Mouse (Mus musculus) MEL (cell line): ENCODE data around the gene Pimreg. TPM values are rescaled to one million over a fixed set of nuclear protein-coding genes. Genes with fewer than 3 reads are reported as not detected.

Source experiments
- DNase-seq: peaks from one replicate; pipeline ENCODE4 v3.0.0; 2011; ENCODE audit warnings: low read depth, low spot score
- H3K27ac ChIP-seq: 2 replicates; pipeline ENCODE4 v1.5.1; 2012; ENCODE audit warnings: low read depth, mild to moderate bottlenecking, control low read depth, low read length, moderate library complexity; ENCODE audit not compliant: control insufficient read depth
- H3K27me3 ChIP-seq, 2 experiments: fragments of 150-350 bp in 1 of 2; sonication (generic) in 1 of 2; 2 replicates each; pipeline ENCODE4 v1.6.1; 2012; ENCODE audit warnings: low read length in 2 of 2, mild to moderate bottlenecking in 2 of 2, improper control_type of control experiment in 1 of 2, moderate library complexity in 1 of 2; ENCODE audit not compliant: insufficient read depth in 2 of 2, control insufficient read depth in 1 of 2
- H3K36me3 ChIP-seq, 2 experiments: 2 replicates each; pipeline ENCODE4 v1.6.1; 2012 to 2014; ENCODE audit warnings: low read length in 2 of 2, improper control_type of control experiment in 1 of 2, inconsistent platforms in 1 of 2, mild to moderate bottlenecking in 1 of 2; ENCODE audit not compliant: insufficient read depth in 2 of 2, control insufficient read depth in 1 of 2
- H3K4me1 ChIP-seq, 2 experiments: fragments of 150-350 bp in 1 of 2; sonication (generic) in 1 of 2; 2 replicates each; pipeline ENCODE4 v1.6.1; 2012; ENCODE audit warnings: low read length in 2 of 2, improper control_type of control experiment in 1 of 2, mild to moderate bottlenecking in 1 of 2; ENCODE audit not compliant: insufficient read depth in 2 of 2, control insufficient read depth in 1 of 2
- H3K4me3 ChIP-seq, 2 experiments: fragments of 150-350 bp in 1 of 2; sonication (generic) in 1 of 2; 2 replicates each; pipeline ENCODE4 v1.5.1; 2012; ENCODE audit warnings: low read depth in 2 of 2, low read length in 2 of 2, mild to moderate bottlenecking in 2 of 2, moderate library complexity in 2 of 2, control low read depth in 1 of 2, improper control_type of control experiment in 1 of 2; ENCODE audit not compliant: control insufficient read depth in 1 of 2, insufficient read depth in 1 of 2
- H3K79me2 ChIP-seq: 2 replicates; pipeline ENCODE4 v1.6.1; 2012; ENCODE audit warnings: mild to moderate bottlenecking, low read length, moderate library complexity; ENCODE audit not compliant: control insufficient read depth, poor library complexity, insufficient read depth
- H3K9ac ChIP-seq: 2 replicates; pipeline ENCODE4 v1.6.1; 2012; ENCODE audit warnings: low read depth, mild to moderate bottlenecking, control low read depth, low read length, moderate library complexity; ENCODE audit not compliant: control insufficient read depth, poor library complexity, severe bottlenecking
- H3K9me3 ChIP-seq: fragments of 150-350 bp; sonication (generic); replicated peaks from 2 replicates; pipeline ENCODE4 v1.6.1; 2012; ENCODE audit warnings: mild to moderate bottlenecking, low read length, improper control_type of control experiment, moderate library complexity; ENCODE audit not compliant: insufficient read depth
- CHD1 ChIP-seq: IDR thresholded peaks from 2 replicates; pipeline ENCODE4 v1.6.1; 2012; ENCODE audit warnings: low read depth, mild to moderate bottlenecking, inconsistent platforms, low read length, improper control_type of control experiment
- ELF1 ChIP-seq: IDR thresholded peaks from 2 replicates; pipeline ENCODE4 v1.6.1; 2014; ENCODE audit warnings: low read depth, mild to moderate bottlenecking, inconsistent platforms, low read length, improper control_type of control experiment, moderate library complexity
- EP300 ChIP-seq, 2 experiments: IDR thresholded peaks; 2 replicates each; pipeline ENCODE4 v1.6.1; 2011; ENCODE audit warnings: improper control_type of control experiment in 2 of 2, low read length in 2 of 2, low read depth in 1 of 2, mild to moderate bottlenecking in 1 of 2
- ETS1 ChIP-seq: IDR thresholded peaks from 2 replicates; pipeline ENCODE4 v1.6.1; 2012; ENCODE audit warnings: low read depth, mild to moderate bottlenecking, inconsistent platforms, low read length, improper control_type of control experiment, moderate library complexity
- GABPA ChIP-seq: IDR thresholded peaks from 2 replicates; pipeline ENCODE4 v1.6.1; 2012; ENCODE audit warnings: low read depth, mild to moderate bottlenecking, inconsistent platforms, low read length, improper control_type of control experiment, moderate library complexity
- HCFC1 ChIP-seq: IDR thresholded peaks from 2 replicates; pipeline ENCODE4 v1.6.1; 2012; ENCODE audit warnings: low read depth, mild to moderate bottlenecking, inconsistent platforms, low read length, improper control_type of control experiment, moderate library complexity
- MEF2A ChIP-seq: IDR thresholded peaks from 2 replicates; pipeline ENCODE4 v1.6.1; 2014; ENCODE audit warnings: low read depth, mild to moderate bottlenecking, inconsistent platforms, low read length, improper control_type of control experiment; ENCODE audit not compliant: poor library complexity, insufficient replicate concordance, severe bottlenecking; ENCODE audit errors: extremely low read depth
- MYB ChIP-seq: IDR thresholded peaks from 2 replicates; pipeline ENCODE4 v1.6.1; 2011; ENCODE audit warnings: mild to moderate bottlenecking, low read depth, low read length, improper control_type of control experiment
- MYC ChIP-seq: IDR thresholded peaks from 2 replicates; pipeline ENCODE4 v1.6.1; 2011; ENCODE audit warnings: low read depth, mild to moderate bottlenecking, low read length, improper control_type of control experiment, moderate library complexity
- NELFE ChIP-seq: IDR thresholded peaks from 2 replicates; pipeline ENCODE4 v1.6.1; 2011; ENCODE audit warnings: low read depth, low read length, improper control_type of control experiment
- POLR2AphosphoS2 ChIP-seq: IDR thresholded peaks from 2 replicates; pipeline ENCODE4 v1.6.1; 2011; ENCODE audit warnings: low read length, improper control_type of control experiment
- POLR2AphosphoS5 ChIP-seq: IDR thresholded peaks from 2 replicates; pipeline ENCODE4 v1.6.1; 2012; ENCODE audit warnings: low read depth, borderline replicate concordance, mild to moderate bottlenecking, inconsistent platforms, low read length, moderate library complexity, mixed read lengths
- RCOR1 ChIP-seq: IDR thresholded peaks from 2 replicates; pipeline ENCODE4 v1.6.1; 2012; ENCODE audit warnings: low read depth, mild to moderate bottlenecking, inconsistent platforms, low read length, improper control_type of control experiment
- SMC3 ChIP-seq: IDR thresholded peaks from 2 replicates; pipeline ENCODE4 v1.6.1; 2011; ENCODE audit warnings: low read depth, low read length, improper control_type of control experiment
- TAL1 ChIP-seq: IDR thresholded peaks from 2 replicates; pipeline ENCODE4 v1.6.1; 2012; ENCODE audit warnings: mild to moderate bottlenecking, inconsistent platforms, low read length, moderate library complexity, mixed read lengths
- TCF12 ChIP-seq: IDR thresholded peaks from 2 replicates; pipeline ENCODE4 v1.6.1; 2014; ENCODE audit warnings: low read depth, mild to moderate bottlenecking, inconsistent platforms, low read length, improper control_type of control experiment, moderate library complexity
- USF1 ChIP-seq: IDR thresholded peaks from 2 replicates; pipeline ENCODE4 v1.6.1; 2014; ENCODE audit warnings: low read depth, mild to moderate bottlenecking, inconsistent platforms, low read length, improper control_type of control experiment, moderate library complexity
- USF2 ChIP-seq, 2 experiments: IDR thresholded peaks; 2 replicates each; pipeline ENCODE4 v1.6.1; 2011 to 2012; ENCODE audit warnings: improper control_type of control experiment in 2 of 2, low read length in 2 of 2, borderline replicate concordance in 1 of 2, inconsistent platforms in 1 of 2, low read depth in 1 of 2, mild to moderate bottlenecking in 1 of 2; ENCODE audit not compliant: insufficient read depth in 1 of 2
- ZC3H11A ChIP-seq: IDR thresholded peaks from 2 replicates; pipeline ENCODE4 v1.6.1; 2012; ENCODE audit warnings: low read depth, mild to moderate bottlenecking, inconsistent platforms, low read length, improper control_type of control experiment
- polyA plus RNA-seq, 2 experiments: library from polyadenylated mRNA; stranded (reverse) in 1 of 2; unstranded in 1 of 2; fragments of >175 nt in 1 of 2; fragments of >200 nt in 1 of 2; gene quantifications; 2 replicates each; pipeline versions ENCODE4 v1.2.1 to v1.2.4; 2012; ENCODE audit warnings: low replicate concordance in 2 of 2, low read depth in 1 of 2; ENCODE audit not compliant: insufficient read length in 2 of 2, insufficient read depth in 1 of 2, missing spikeins in 1 of 2
- total RNA-seq: library from RNA; depleted of rRNA; stranded (reverse); fragments of 300-350 nt; gene quantifications from 2 replicates; pipeline ENCODE4 v1.2.3, GENCODE M21; 2012

The Pimreg gene
- total and polyA plus RNA-seq, 3 experiments: 24.3 to 45.3 TPM; not detected in 1

GRCm38 (mm10) chr11:72032589-72032988 is 9.2 kb upstream of the Pimreg start:
- H3K36me3 ChIP-seq: peaks cover 0 to 7% of the 10 kb centered on the region in 2 experiments; a peak in 2 of 4 replicates
- no peak for DNase-seq
- H3K27ac ChIP-seq: no peak overlapping the region
- no peak overlapping the region for H3K4me3 ChIP-seq
- no peak overlapping the region for H3K9ac ChIP-seq
- H3K4me1 ChIP-seq: peaks cover 7 to 28% of the 10 kb centered on the region in 2 experiments
- TF ChIP-seq TCF12: no peak
- TF ChIP-seq RCOR1: no peak
- H3K79me2 ChIP-seq: no peaks in the 10 kb centered on the region
- H3K9me3 ChIP-seq: no peaks in the 10 kb centered on the region
- H3K27me3 ChIP-seq: no peaks in the 10 kb centered on the region

GRCm38 (mm10) chr11:72037409-72037808 is 4.4 kb upstream of the Pimreg start, which contains the start of gene Aipl1:
Gene Aipl1, minus strand, starts transcription at chr11:72037509.
- TF ChIP-seq POLR2AphosphoS5: no peak
- TF ChIP-seq NELFE: no peak
- no peak for TF ChIP-seq SMC3
- TF ChIP-seq POLR2AphosphoS2: no peak
- TF ChIP-seq GABPA: no peak
- no peak for TF ChIP-seq ZC3H11A
- TF ChIP-seq CHD1: no peak
- no peak for TF ChIP-seq TAL1
- TF ChIP-seq MEF2A: no peak
- no peak for TF ChIP-seq MYC
- no peak for TF ChIP-seq USF2 (IDR thresholded peaks at IDR 0.05; ENCODE audit: borderline replicate concordance in 1 of 2, insufficient read depth in 1 of 2, low read depth in 1 of 2, low read length in 2 of 2)
- TF ChIP-seq EP300 (IDR thresholded peaks at IDR 0.05; ENCODE audit: low read depth in 1 of 2, low read length in 2 of 2): no peak
- TF ChIP-seq HCFC1: no peak
- TF ChIP-seq ELF1: no peak
- TF ChIP-seq USF1: no peak
- TF ChIP-seq RCOR1: no peak
- no peak for TF ChIP-seq MYB
- no peak for TF ChIP-seq ETS1
- TF ChIP-seq, all 39 proteins: peak for 0
- Histone ChIP-seq H3K9ac (no peak within 1 kb of the TSS), H3K27ac (no peak within 1 kb of the TSS), H3K79me2 (peaks cover under 1% of the 10 kb centered on the region; the same call in 1 of the 2 replicates), H3K4me1 (peaks cover 8 to 31% of the 10 kb centered on the region in 2 experiments), H3K27me3 (no peaks in the 10 kb centered on the region), H3K4me3 (no peak within 1 kb of the TSS), H3K36me3 (peaks cover 0 to 10% of the 10 kb centered on the region in 2 experiments; a peak in 2 of 4 replicates), H3K9me3 (no peaks in the 10 kb centered on the region)
- DNase-seq: no peak
